Mouse (Mus musculus): Measurements from ENCODE around the gene Eif4g3. TPM values are rescaled to one million over a fixed set of nuclear protein-coding genes. Genes with fewer than 3 reads are reported as not detected.

Gene Eif4g3
- polyA plus RNA-seq, 2 experiments: 5.6 to 15.6 TPM

GRCm38 (mm10) chr4:138061161-138061560 is 68.3 kb downstream of the Eif4g3 start:
- peaks cover 0 to 10% of the 10 kb centered on the region in 2 experiments; a peak in 3 of 4 replicates for H3K4me1 ChIP-seq (replicated peaks; ENCODE audit: control insufficient read depth in 2 of 2, insufficient read depth in 2 of 2, low read length in 1 of 2)
- H3K27me3 ChIP-seq (ENCODE audit: control insufficient read depth, insufficient read depth, low read length): no peaks in the 10 kb centered on the region
- no peak overlapping the region for H3K4me2 ChIP-seq (ENCODE audit: low read depth)
- TF ChIP-seq CTCF (IDR thresholded peaks at IDR 0.05; ENCODE audit: low read depth): no peak
- TF ChIP-seq EP300 (IDR thresholded peaks at IDR 0.05; ENCODE audit: low read depth): no peak
- WGBS (ENCODE audit: insufficient replicate concordance): 71% methylated on average over 4 of the region's 4 CpGs
- H3K4me3 ChIP-seq (ENCODE audit: insufficient read depth in 1 of 2, low read depth in 2 of 2, low read length in 2 of 2): no peak overlapping the region
- no peak overlapping the region for H3K9ac ChIP-seq (replicated peaks)
- ATAC-seq (ENCODE audit: insufficient read depth) (no peak), DNase-seq (ENCODE audit: low read depth in 3 of 3, low spot score in 3 of 3) (no peak)
- H3K9me3 ChIP-seq (ENCODE audit: control insufficient read depth, low read length): no peaks in the 10 kb centered on the region
- no peak overlapping the region for H3K27ac ChIP-seq
- peaks cover 8% of the 10 kb centered on the region; the same call in 1 of the 2 replicates for H3K36me3 ChIP-seq (replicated peaks; ENCODE audit: control insufficient read depth, insufficient read depth, low read depth)

- H3K36me3 ChIP-seq (replicated peaks; ENCODE audit: control insufficient read depth, insufficient read depth, low read depth): no peaks in the 10 kb centered on the region
Observed at GRCm38 (mm10) chr4:138063372-138064265, 70.8 kb downstream of the Eif4g3 start.

GRCm38 (mm10) chr4:138064882-138065592 is 72.2 kb downstream of the Eif4g3 start:
- no peaks in the 10 kb centered on the region for H3K36me3 ChIP-seq (replicated peaks; ENCODE audit: control insufficient read depth, insufficient read depth, low read depth)
- DNase-seq (ENCODE audit: low read depth in 3 of 3, low spot score in 3 of 3) (no peak), ATAC-seq (ENCODE audit: insufficient read depth) (peak; percentile 53)
- H3K9ac ChIP-seq (replicated peaks): no peak overlapping the region
- H3K4me2 ChIP-seq (ENCODE audit: low read depth): no peak overlapping the region
- 63% methylated on average over 11 of the region's 11 CpGs for WGBS (ENCODE audit: insufficient replicate concordance)
- H3K9me3 ChIP-seq (ENCODE audit: control insufficient read depth, low read length): no peaks in the 10 kb centered on the region
- peaks cover 0 to 11% of the 10 kb centered on the region in 2 experiments; a peak in 3 of 4 replicates for H3K4me1 ChIP-seq (replicated peaks; ENCODE audit: control insufficient read depth in 2 of 2, insufficient read depth in 2 of 2, low read length in 1 of 2)
- no peak overlapping the region for H3K27ac ChIP-seq
- no peaks in the 10 kb centered on the region for H3K27me3 ChIP-seq (ENCODE audit: control insufficient read depth, insufficient read depth, low read length)
- H3K4me3 ChIP-seq (ENCODE audit: insufficient read depth in 1 of 2, low read depth in 2 of 2, low read length in 2 of 2): no peak overlapping the region
- 0 out of 2 replicates have a peak, but pooled peaks have one; percentile 13 for TF ChIP-seq EP300 (IDR thresholded peaks at IDR 0.05; ENCODE audit: low read depth)
- TF ChIP-seq CTCF (IDR thresholded peaks at IDR 0.05; ENCODE audit: low read depth): no peak

More at GRCm38 (mm10) chr4:138063372-138064265, 70.8 kb downstream of the Eif4g3 start:
- no peak for TF ChIP-seq EP300 (IDR thresholded peaks at IDR 0.05; ENCODE audit: low read depth)
- no peak for TF ChIP-seq CTCF (IDR thresholded peaks at IDR 0.05; ENCODE audit: low read depth)
- no peak overlapping the region for H3K9ac ChIP-seq (replicated peaks)
- 70% methylated on average over 7 of the region's 7 CpGs for WGBS (ENCODE audit: insufficient replicate concordance)
- H3K4me1 ChIP-seq (replicated peaks; ENCODE audit: control insufficient read depth in 2 of 2, insufficient read depth in 2 of 2, low read length in 1 of 2): peaks cover 0 to 11% of the 10 kb centered on the region in 2 experiments; a peak in 3 of 4 replicates
- ATAC-seq (ENCODE audit: insufficient read depth) (no peak), DNase-seq (ENCODE audit: low read depth in 3 of 3, low spot score in 3 of 3) (no peak)
- H3K27ac ChIP-seq: no peak overlapping the region
- H3K9me3 ChIP-seq (ENCODE audit: control insufficient read depth, low read length): no peaks in the 10 kb centered on the region
- H3K27me3 ChIP-seq (ENCODE audit: control insufficient read depth, insufficient read depth, low read length): no peaks in the 10 kb centered on the region
- no peak overlapping the region for H3K4me3 ChIP-seq (ENCODE audit: insufficient read depth in 1 of 2, low read depth in 2 of 2, low read length in 2 of 2)
- H3K4me2 ChIP-seq (ENCODE audit: low read depth): no peak overlapping the region

GRCm38 (mm10) chr4:138065593-138066169 is 72.9 kb downstream of the Eif4g3 start:
- DNase-seq (ENCODE audit: low read depth in 3 of 3, low spot score in 3 of 3): peak in 1 of 3 experiments; percentile 26
- no peaks in the 10 kb centered on the region for H3K27me3 ChIP-seq (ENCODE audit: control insufficient read depth, insufficient read depth, low read length)
- no peak for ATAC-seq (ENCODE audit: insufficient read depth)
- no peak overlapping the region for H3K27ac ChIP-seq
- 62% methylated on average over 4 of the region's 4 CpGs for WGBS (ENCODE audit: insufficient replicate concordance)
- H3K4me1 ChIP-seq (replicated peaks; ENCODE audit: control insufficient read depth in 2 of 2, insufficient read depth in 2 of 2, low read length in 1 of 2): peaks cover 0 to 11% of the 10 kb centered on the region in 2 experiments; a peak in 3 of 4 replicates
- no peak overlapping the region for H3K9ac ChIP-seq (replicated peaks)
- no peaks in the 10 kb centered on the region for H3K9me3 ChIP-seq (ENCODE audit: control insufficient read depth, low read length)
- no peaks in the 10 kb centered on the region for H3K36me3 ChIP-seq (replicated peaks; ENCODE audit: control insufficient read depth, insufficient read depth, low read depth)
- TF ChIP-seq EP300 (IDR thresholded peaks at IDR 0.05; ENCODE audit: low read depth) (no peak), CTCF (IDR thresholded peaks at IDR 0.05; ENCODE audit: low read depth) (no peak)
- H3K4me3 ChIP-seq (ENCODE audit: insufficient read depth in 1 of 2, low read depth in 2 of 2, low read length in 2 of 2): no peak overlapping the region
- H3K4me2 ChIP-seq (ENCODE audit: low read depth): peak overlapping the region; percentile 27; the same call in 1 of the 2 replicates
